ENCODE assay signal across 9 mouse cellular contexts in the genomic region with DNA sequence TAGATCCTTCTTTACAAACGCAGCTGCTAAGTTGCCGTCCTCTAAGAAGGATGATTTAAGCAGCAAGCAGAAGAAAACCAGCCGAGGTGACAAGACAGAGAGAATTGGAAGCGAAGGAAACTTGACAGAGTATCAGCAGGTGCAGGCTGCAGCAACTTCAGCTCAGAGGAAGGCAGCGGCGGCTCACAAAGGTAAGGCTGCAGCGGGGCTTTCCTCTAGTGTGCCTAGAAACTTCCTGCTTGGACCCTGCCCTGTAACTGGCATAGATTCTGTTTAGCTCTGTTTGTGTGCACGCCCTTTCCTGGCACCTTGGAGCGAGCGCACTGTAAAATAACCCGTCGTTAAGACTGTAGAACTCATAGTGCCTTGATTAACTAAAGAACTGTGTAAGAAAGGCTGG.
A peak's percentile ranks its signal among the peaks of the same experiment; 100 is the strongest.
DNase-seq lines count a peak whose midpoint lies in the region; ATAC-seq and TF ChIP-seq lines count a peak whose summit lies in the region.
"Had no signal": no experiment of that assay in that cellular context is flagged by ENCODE, and none has a peak within 500 bp of the region (broad histone marks: within the 10 kb centered on the region; RNA-seq: fewer than 3 reads in every experiment).

No protein-coding gene starts in this region.

- no peak overlapping the region for H3K4me2 ChIP-seq in liver, embryonic 12.5 days
- peak overlapping the region; percentile 42 for H3K4me2 ChIP-seq in hindbrain, embryonic 14.5 days (replicated peaks)
- H3K4me2 ChIP-seq in stomach, embryonic 15.5 days = peak overlapping the region; percentile 34

- no peak for ATAC-seq in liver, embryonic 12.5 days
- ATAC-seq in hindbrain, embryonic 14.5 days (ENCODE audit: low FRiP score) = no peak
- ATAC-seq in stomach, embryonic 15.5 days (ENCODE audit: insufficient read depth, low FRiP score, low read depth) = peak; percentile 70; the same call in 1 of the 2 replicates

- 36% methylated on average over 12 of the region's 12 CpGs for WGBS in liver, adult 2 months
- 37% methylated on average over 12 of the region's 12 CpGs for WGBS in liver, embryonic 12.5 days (ENCODE audit: insufficient replicate concordance)
- 23% methylated on average over 12 of the region's 12 CpGs for WGBS in hindbrain, embryonic 14.5 days
- 23% methylated on average over 12 of the region's 12 CpGs for WGBS in stomach, embryonic 15.5 days

- H3K9me3 ChIP-seq in liver, embryonic 12.5 days (replicated peaks) = no peaks in the 10 kb centered on the region
- H3K9me3 ChIP-seq in hindbrain, embryonic 14.5 days (ENCODE audit: control insufficient read depth, low read length) = no peaks in the 10 kb centered on the region
- no peaks in the 10 kb centered on the region for H3K9me3 ChIP-seq in stomach, embryonic 15.5 days

- H3K27ac ChIP-seq in liver, adult 2 months (replicated peaks; ENCODE audit: insufficient read depth, low read depth, low read length) = no peak overlapping the region
- no peak overlapping the region for H3K27ac ChIP-seq in liver, embryonic 12.5 days
- no peak overlapping the region for H3K27ac ChIP-seq in hindbrain, embryonic 14.5 days
- no peak overlapping the region for H3K27ac ChIP-seq in stomach, embryonic 15.5 days

- H3K36me3 ChIP-seq in liver, adult 2 months (ENCODE audit: control insufficient read depth, insufficient read depth, low read length) = no peaks in the 10 kb centered on the region
- H3K36me3 ChIP-seq in liver, embryonic 12.5 days = no peaks in the 10 kb centered on the region
- no peaks in the 10 kb centered on the region for H3K36me3 ChIP-seq in hindbrain, embryonic 14.5 days (replicated peaks; ENCODE audit: control insufficient read depth, insufficient read depth)
- H3K36me3 ChIP-seq in stomach, embryonic 15.5 days = no peaks in the 10 kb centered on the region

- H3K27me3 ChIP-seq in liver, adult 2 months (ENCODE audit: control insufficient read depth, insufficient read depth, low read length) = no peaks in the 10 kb centered on the region
- no peaks in the 10 kb centered on the region for H3K27me3 ChIP-seq in liver, embryonic 12.5 days (replicated peaks)
- H3K27me3 ChIP-seq in hindbrain, embryonic 14.5 days (ENCODE audit: control insufficient read depth, insufficient read depth, low read length) = no peaks in the 10 kb centered on the region
- H3K27me3 ChIP-seq in stomach, embryonic 15.5 days (replicated peaks) = no peaks in the 10 kb centered on the region

- H3K9ac ChIP-seq in liver, adult 2 months (ENCODE audit: low read depth, low read length) = no peak overlapping the region
- H3K9ac ChIP-seq in liver, embryonic 12.5 days = no peak overlapping the region
- H3K9ac ChIP-seq in hindbrain, embryonic 14.5 days = no peak overlapping the region
- H3K9ac ChIP-seq in stomach, embryonic 15.5 days = 0 out of 2 replicates have a peak overlapping the region, but pooled peaks have one; percentile 2

- H3K4me3 ChIP-seq in liver, adult 2 months (ENCODE audit: insufficient read depth, low read depth, low read length) = no peak overlapping the region
- no peak overlapping the region for H3K4me3 ChIP-seq in liver, embryonic 12.5 days
- H3K4me3 ChIP-seq in hindbrain, embryonic 14.5 days (replicated peaks; ENCODE audit: low read length) = peak overlapping the region; percentile 6; the same call in 1 of the 2 replicates
- H3K4me3 ChIP-seq in stomach, embryonic 15.5 days (replicated peaks) = peak overlapping the region; percentile 8

- peak; percentile 3 for DNase-seq in liver, adult 2 months (ENCODE audit: extremely low read depth, low read depth, low spot score)
- DNase-seq in hindbrain, embryonic 14.5 days (ENCODE audit: low spot score) = no peak
- DNase-seq in lung, adult 18-20 months = peak; percentile 7 to 34
- DNase-seq in urinary bladder, postnatal 25 days (ENCODE audit: low spot score) = no peak
- no peak for DNase-seq in left cerebral cortex, adult 8-10 months (ENCODE audit: low spot score in 2 of 2)
- DNase-seq in spleen, postnatal 4 days (ENCODE audit: low spot score in 2 of 2) = no peak
- DNase-seq: layer of hippocampus, adult 9-11 months had no signal

- no peaks in the 10 kb centered on the region for H3K79me2 ChIP-seq in liver, adult 2 months (ENCODE audit: control insufficient read depth, insufficient read depth, low read length)

- H3K4me1 ChIP-seq in liver, adult 2 months (ENCODE audit: control insufficient read depth, insufficient read depth, low read length) = no peaks in the 10 kb centered on the region
- H3K4me1 ChIP-seq in liver, embryonic 12.5 days = no peaks in the 10 kb centered on the region
- H3K4me1 ChIP-seq in hindbrain, embryonic 14.5 days (replicated peaks; ENCODE audit: control insufficient read depth, insufficient read depth, low read length) = no peaks in the 10 kb centered on the region
- H3K4me1 ChIP-seq in stomach, embryonic 15.5 days = peaks cover 5% of the 10 kb centered on the region; the same call in 1 of the 2 replicates

- TF ChIP-seq POLR2A in liver, adult 2 months (IDR thresholded peaks at IDR 0.05; ENCODE audit: extremely low read depth, insufficient read depth, low read length) = no peak

- no peak for TF ChIP-seq CTCF in liver, adult 2 months (IDR thresholded peaks at IDR 0.05; ENCODE audit: low read depth, low read length)

Comparison
In these comparisons a context has a peak if more than half of its experiments do, and no peak if none do; other contexts are left out.
1. DNase-seq: peak in liver, adult 2 months (single experiment) and lung, adult 18-20 months (2 of 2); none in hindbrain, embryonic 14.5 days (single experiment), urinary bladder, postnatal 25 days (single experiment), left cerebral cortex, adult 8-10 months (0 of 2) and spleen, postnatal 4 days (0 of 2).
2. H3K4me3 ChIP-seq: peak in hindbrain, embryonic 14.5 days (single experiment) and stomach, embryonic 15.5 days (single experiment); none in liver, adult 2 months (single experiment) and liver, embryonic 12.5 days (single experiment).